Mouse (Mus musculus): ENCODE measurements around the gene Vkorc1l1. TPM values are rescaled to one million over a fixed set of nuclear protein-coding genes. Genes with fewer than 3 reads are reported as not detected.

Gene Vkorc1l1
- total RNA-seq, 2 experiments from 2014 or later = 48.6 to 53.5 TPM

GRCm38 (mm10) chr5:129997700-129998099 lies 55.9 kb downstream of the Vkorc1l1 start:
- DNase-seq (ENCODE audit: low spot score in 2 of 2) = no peak
- intact Hi-C loops (cut with DNase I) = no loop called here

DNA sequence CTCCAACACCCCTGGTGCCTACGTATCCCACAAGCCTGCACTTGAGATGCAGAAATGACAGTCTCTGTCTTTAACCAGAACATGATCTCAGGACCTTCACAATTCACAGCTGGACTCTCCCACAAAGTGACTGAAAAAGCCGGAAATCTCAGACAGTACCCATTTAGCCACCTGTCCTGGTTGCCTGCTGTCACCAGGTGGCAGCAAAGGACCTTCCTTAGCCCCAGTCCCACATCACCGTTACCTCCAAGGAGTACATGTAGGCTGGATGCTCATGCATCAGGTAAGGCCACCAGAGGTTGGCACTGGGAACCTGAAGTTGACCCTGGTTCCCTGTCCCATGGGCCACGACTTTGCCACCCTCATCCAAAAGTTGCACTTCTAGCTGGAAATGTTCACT lies 57.3 kb downstream of the Vkorc1l1 start:
- intact Hi-C loops (cut with DNase I) = no loop called here
- peak; percentile 57 to 71 for DNase-seq (ENCODE audit: low spot score in 2 of 2)

DNA sequence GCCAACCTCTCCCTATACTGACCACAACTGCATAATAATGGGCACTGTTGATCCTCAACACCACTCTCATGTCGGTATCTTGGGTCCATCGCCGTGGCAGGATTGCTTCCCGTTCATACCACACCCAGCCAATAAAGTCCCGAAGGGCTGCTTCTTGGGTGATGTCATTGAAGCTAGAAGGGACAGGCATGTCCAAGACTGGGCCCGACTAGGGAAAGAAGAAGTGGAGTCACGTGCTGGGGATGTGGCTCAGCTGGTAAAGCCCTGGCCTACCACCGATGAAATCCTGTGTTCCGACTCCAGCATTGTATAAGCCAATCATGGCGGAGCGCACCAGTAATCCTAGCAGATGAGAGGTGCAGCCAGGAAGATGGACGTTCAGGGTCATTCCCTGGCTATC lies 59.0 kb downstream of the Vkorc1l1 start:
- DNase-seq (ENCODE audit: low spot score in 2 of 2) = peak in 1 of 2 experiments; percentile 24
- intact Hi-C loops (cut with DNase I) = loop anchor here (5.0 kb wide), 1 partner anchor 37 kb away; no protein-coding TSS in a partner anchor

DNA sequence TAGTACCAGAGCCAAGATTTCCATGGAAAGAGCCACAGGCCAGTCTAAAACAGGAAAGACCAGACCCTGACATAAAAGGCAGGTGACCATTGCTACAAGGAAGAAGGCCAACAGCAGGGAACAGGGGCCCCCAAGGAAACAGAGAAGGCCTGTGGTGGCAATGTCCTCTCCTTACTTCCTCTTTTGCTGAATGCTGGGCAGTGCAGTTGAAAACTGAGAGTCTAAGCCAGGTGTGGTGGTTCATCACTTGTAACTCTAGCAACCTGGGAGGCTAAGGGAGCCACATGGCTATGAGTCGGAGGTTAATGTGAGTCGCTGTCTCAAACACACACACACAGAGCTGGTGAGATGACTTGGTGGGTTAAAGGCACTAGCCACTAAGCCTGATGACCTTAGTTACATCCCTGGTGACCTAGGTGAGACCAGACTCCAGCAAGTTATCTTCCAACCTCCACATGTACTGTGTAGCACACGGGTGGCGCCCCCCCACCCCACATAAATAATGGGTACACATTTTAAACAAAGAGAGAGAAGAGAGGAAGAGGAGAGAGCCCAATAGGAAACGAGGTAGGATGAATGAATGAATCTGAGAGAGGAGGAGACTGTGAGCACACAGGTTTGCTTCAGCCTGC lies 59.7 kb downstream of the Vkorc1l1 start:
- intact Hi-C loops (cut with DNase I) = loop anchor here (5.0 kb wide), 1 partner anchor 36 kb away; no protein-coding TSS in a partner anchor
- DNase-seq (ENCODE audit: low spot score in 2 of 2) = peak in 1 of 2 experiments; percentile 17

DNA sequence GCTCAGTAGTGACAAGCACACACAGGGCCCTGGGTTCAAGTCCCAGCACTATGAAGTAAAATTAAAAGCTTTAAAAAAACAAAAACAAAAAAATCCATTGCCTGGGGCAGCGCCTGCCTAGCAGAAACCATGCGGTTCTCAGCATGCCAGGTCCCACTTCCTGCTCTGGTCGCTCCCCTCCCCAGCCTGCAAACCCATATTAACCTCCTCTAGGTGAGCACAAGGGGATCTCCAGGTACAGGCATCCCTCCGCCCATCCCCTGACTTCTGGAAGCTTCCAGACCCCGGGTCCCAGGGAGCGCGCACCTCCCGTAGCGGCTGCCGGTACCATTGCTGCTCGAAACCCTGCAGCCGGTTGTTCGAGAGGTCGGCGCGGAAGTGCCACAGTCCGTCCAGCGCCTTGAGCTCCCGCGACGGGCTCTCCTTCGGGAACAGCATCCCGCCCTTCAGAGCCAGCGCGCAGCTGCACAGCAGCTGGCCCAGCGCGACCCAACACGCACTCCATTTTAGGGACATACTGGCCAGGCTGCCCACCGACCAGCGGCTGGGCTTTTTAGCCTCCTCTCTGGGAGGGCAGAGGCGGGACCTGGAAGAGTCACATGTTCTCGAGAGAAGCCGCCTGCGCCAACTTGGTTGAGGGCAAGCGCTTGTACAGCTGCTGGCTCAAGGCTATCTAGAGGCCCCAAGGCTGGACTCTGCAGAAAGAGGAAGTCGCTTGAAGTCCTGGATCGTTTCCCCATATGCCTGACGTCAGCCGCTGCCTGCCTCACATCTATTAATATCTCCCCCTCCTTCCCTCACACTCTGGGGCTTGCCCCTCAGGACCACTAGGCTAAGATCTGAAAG lies 60.8 kb downstream of the Vkorc1l1 start, which contains the start of gene Gusb:
TSS of gene Gusb (minus strand) at position 749 of the 846 bp plus-strand sequence.
- intact Hi-C loops (cut with DNase I) = loop anchor here (5.0 kb wide), 1 partner anchor 35 kb away; no protein-coding TSS in a partner anchor
- peak; percentile 73 to 77 for DNase-seq (ENCODE audit: low spot score in 2 of 2)

- intact Hi-C loops (cut with DNase I) = loop anchor here (5.0 kb wide), 1 partner anchor 34 kb away; no protein-coding TSS in a partner anchor
- no peak for DNase-seq (ENCODE audit: low spot score in 2 of 2)
Observed at GRCm38 (mm10) chr5:130003229-130003628, 61.5 kb downstream of the Vkorc1l1 start.

DNA sequence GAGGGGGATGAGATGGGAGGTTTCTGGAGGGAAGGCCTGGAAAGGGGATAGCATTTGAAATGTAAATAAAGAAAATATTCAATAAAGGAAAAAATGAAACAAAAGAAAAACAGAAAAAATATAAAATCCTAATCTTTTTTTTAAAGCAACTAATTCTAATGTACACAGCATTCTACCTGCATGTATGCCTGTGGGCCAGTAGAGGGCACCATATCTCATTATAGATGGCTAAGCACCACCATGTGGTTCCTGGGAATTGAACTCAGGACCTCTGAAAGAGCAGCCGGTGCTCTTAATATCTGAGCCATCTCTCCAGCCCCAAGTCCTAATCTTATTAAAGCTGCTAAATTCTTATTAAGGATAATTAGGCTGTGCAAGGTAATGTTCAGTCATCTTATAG lies 65.6 kb downstream of the Vkorc1l1 start:
- intact Hi-C loops (cut with DNase I) = no loop called here
- DNase-seq (ENCODE audit: low spot score in 2 of 2) = no peak

- DNase-seq (ENCODE audit: low spot score in 2 of 2) = no peak
- intact Hi-C loops (cut with DNase I) = no loop called here
Observed at GRCm38 (mm10) chr5:130008034-130008590, 66.3 kb downstream of the Vkorc1l1 start.

DNA sequence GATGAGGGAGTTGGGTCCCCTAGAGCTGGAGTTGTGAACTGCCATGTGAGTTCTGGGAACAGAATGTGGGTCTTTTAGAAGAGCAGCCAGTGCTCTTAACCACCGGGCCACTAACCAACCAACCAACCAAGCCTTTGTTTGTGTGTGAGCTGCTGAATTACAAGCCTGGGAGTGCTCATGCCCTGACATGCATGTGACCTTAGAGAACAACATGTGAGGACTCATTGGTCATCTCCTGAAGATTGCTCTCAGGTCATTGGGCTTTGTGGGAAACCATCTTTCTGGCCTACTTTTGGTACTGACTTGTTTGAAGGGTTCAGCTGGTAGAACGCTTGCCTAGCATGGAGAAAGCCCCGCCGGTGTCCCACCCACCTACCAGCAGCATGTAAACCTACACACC lies 68.0 kb downstream of the Vkorc1l1 start:
- intact Hi-C loops (cut with DNase I) = no loop called here
- no peak for DNase-seq (ENCODE audit: low spot score in 2 of 2)

DNA sequence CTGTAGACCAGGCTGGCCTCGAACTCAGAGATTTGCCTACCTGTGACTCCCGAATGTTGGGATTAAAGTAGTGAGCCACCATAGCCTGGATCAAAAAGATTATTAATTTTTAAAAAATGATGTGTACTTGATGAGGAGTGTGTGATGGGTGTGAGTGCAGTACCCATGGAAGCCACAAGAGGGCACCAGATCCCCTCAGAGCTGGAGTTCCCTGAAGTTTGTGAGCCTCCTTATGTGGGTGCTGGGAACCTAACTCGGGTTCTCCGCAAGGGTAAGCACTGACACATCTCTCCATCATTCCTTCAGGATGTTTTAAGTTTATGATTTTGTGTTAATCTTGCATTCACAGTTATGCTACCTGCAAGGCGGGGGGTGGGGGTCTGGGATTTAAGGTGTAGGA lies 69.2 kb downstream of the Vkorc1l1 start:
- intact Hi-C loops (cut with DNase I) = no loop called here

DNA sequence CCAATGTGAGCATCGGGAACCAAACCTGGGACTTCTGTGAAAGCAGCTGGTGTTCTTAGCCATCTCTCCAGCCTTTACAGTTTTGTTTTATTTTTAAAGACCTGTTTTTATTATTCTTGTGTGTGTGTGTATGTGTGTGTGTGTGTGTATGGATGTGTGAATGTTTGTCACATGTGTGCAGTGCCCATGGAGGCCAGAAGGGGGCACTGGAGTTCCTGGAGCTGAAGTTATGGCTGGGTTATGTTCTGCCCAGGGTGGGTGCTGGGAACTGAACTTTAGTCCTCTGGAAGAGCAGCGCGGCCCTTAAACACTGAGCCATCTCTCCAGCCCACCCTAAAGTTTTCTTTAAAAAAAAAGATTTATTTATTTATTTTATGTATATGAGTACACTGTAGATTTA lies 73.3 kb downstream of the Vkorc1l1 start:
- intact Hi-C loops (cut with DNase I) = no loop called here
- DNase-seq (ENCODE audit: low spot score in 2 of 2) = no peak

More for the DNA sequence above, 69.2 kb downstream of the Vkorc1l1 start:
- no peak for DNase-seq (ENCODE audit: low spot score in 2 of 2)

DNA sequence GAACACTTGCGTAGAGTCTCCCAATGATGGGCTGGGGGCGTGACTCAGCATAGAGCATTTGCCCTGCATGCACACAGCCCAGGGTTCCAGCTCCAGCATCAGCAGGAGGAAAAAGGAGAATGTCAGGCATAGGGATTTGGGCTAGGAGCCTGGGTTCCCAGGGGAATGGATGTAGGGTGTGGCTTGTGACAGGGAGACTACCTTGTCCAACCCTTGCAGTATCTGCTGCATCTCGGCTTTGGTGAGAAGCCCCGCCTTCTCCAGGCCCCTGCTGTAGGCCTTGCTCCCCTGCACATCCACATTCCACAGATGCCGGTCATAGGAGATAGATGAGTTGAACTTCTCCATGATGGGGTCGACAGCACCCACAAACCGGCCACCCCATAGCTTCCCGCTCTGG lies 77.7 kb downstream of the Vkorc1l1 start:
- no peak for DNase-seq (ENCODE audit: low spot score in 2 of 2)
- intact Hi-C loops (cut with DNase I) = no loop called here

- no peak for DNase-seq (ENCODE audit: low spot score in 2 of 2)
- intact Hi-C loops (cut with DNase I) = loop anchor here (5.0 to 10.0 kb wide), 2 partner anchors 116 to 233 kb away; partner anchors contain the start of genes Sbds and Tyw1
Observed at GRCm38 (mm10) chr5:130021361-130021966, 79.7 kb downstream of the Vkorc1l1 start.

GRCm38 (mm10) chr5:130022366-130022765 lies 80.6 kb downstream of the Vkorc1l1 start:
- no peak for DNase-seq (ENCODE audit: low spot score in 2 of 2)
- intact Hi-C loops (cut with DNase I) = loop anchor here (5.0 to 10.0 kb wide), 2 partner anchors 115 to 232 kb away; partner anchors contain the start of genes Sbds and Tyw1

- no peak for DNase-seq (ENCODE audit: low spot score in 2 of 2)
- intact Hi-C loops (cut with DNase I) = loop anchor here (5.0 to 10.0 kb wide), 2 partner anchors 114 to 232 kb away; partner anchors contain the start of genes Sbds and Tyw1
Observed at GRCm38 (mm10) chr5:130023067-130023766, 81.4 kb downstream of the Vkorc1l1 start.

DNA sequence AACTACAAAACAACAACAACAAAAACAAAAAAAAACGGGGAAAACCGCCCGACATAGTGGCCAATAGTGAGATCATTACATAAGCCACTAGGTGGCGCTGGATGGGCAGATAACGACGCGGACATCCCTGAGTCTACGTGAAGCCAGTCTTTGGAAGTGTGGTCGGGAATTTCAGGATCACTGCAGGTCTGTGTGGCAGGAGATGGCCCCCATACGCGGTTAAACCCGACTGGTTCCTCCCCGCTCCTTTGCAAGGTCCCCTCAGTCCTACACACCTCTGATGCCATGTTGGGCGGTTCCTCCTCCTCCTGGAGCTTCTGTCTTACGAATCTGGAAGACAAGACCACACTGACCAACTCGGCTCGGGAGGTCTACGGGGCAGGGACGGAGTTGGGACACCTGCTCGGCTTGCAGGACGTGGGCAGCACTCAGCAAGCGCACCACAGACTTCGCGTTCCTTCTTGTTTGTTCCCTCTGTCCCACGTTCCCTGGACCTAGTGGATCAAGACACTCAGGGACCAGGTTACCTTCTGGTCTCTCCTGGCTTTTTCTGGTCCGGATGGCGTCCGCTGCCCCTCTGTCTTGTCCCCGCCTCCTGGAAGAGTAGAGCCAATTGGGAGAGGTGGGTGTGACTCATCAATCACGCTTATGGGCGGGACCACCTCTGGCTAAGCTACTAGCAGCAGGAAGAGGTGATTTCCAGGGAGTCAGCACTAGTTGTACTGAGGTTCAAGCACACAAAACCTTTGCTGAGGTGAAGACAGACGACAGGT lies 82.2 kb downstream of the Vkorc1l1 start:
- peak; percentile 72 to 81 for DNase-seq (ENCODE audit: low spot score in 2 of 2)
- intact Hi-C loops (cut with DNase I) = loop anchor here (5.0 to 10.0 kb wide), 2 partner anchors 113 to 231 kb away; partner anchors contain the start of genes Sbds and Tyw1

- DNase-seq (ENCODE audit: low spot score in 2 of 2) = no peak
- intact Hi-C loops (cut with DNase I) = loop anchor here (10.0 kb wide), 1 partner anchor 228 kb away; the partner anchor contains the start of genes Sbds and Tyw1
Observed at GRCm38 (mm10) chr5:130027134-130027533, 85.4 kb downstream of the Vkorc1l1 start.

DNA sequence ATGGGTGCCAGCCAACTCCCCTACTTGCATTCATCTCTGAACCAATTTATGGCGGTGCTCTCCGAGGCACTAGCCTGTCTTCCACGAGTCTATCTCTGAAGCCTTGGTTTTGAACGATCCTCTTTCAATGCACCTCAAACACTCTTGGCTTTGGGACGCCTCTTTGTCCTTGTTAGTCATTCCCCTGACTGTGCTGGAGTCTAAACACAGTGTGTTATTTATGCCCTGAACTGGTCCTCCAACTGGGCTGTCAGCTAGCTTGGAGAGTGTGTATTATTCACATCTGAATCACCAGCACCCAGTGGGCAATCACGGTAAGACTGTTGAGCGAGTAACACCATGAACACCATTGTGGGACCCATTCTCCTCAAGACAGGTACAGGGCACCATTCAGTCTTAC lies 85.9 kb downstream of the Vkorc1l1 start:
- intact Hi-C loops (cut with DNase I) = loop anchor here (10.0 kb wide), 1 partner anchor 227 kb away; the partner anchor contains the start of genes Sbds and Tyw1
- DNase-seq (ENCODE audit: low spot score in 2 of 2) = no peak

Data from left cerebral cortex, postnatal 14 days (tissue).